Mouse (Mus musculus) heart, embryonic 10.5 days (tissue): ENCODE measurements at regions not wholly inside any gene's neighbourhood (a gene's known extent, or its start where the extent isn't known, plus 50 kb on each side); places are given as distances from the start of the nearest gene placed in this dataset.
"Not testable (repeated sequence)": the region's sequence is repeated elsewhere in the genome, so short reads cannot be mapped to it uniquely, and the experiment has no call there.

ENCODE experiments used
- DNase-seq: peaks from one replicate; pipeline ENCODE4 v3.0.0-alpha.2; 2017; ENCODE audit warnings: low spot score
- H3K27ac ChIP-seq: fragments of 300-500 bp; sonication (generic); 2 replicates; pipeline ENCODE4 v1.5.1; 2016; ENCODE audit warnings: mild to moderate bottlenecking
- H3K27me3 ChIP-seq: fragments of 300-500 bp; sonication (generic); 2 replicates; pipeline ENCODE4 v1.6.1; 2016; ENCODE audit warnings: mild to moderate bottlenecking; ENCODE audit not compliant: poor library complexity, insufficient read depth, severe bottlenecking
- H3K36me3 ChIP-seq: fragments of 300-500 bp; sonication (generic); 2 replicates; pipeline ENCODE4 v1.6.1; 2016; ENCODE audit warnings: mild to moderate bottlenecking, moderate library complexity
- H3K4me1 ChIP-seq: fragments of 300-500 bp; sonication (generic); 2 replicates; pipeline ENCODE4 v1.6.1; 2016; ENCODE audit warnings: mild to moderate bottlenecking
- H3K4me3 ChIP-seq: fragments of 300-500 bp; sonication (generic); 2 replicates; pipeline ENCODE4 v1.5.1; 2016; ENCODE audit warnings: mild to moderate bottlenecking, moderate library complexity
- H3K9me3 ChIP-seq: fragments of 300-500 bp; sonication (generic); 2 replicates; pipeline ENCODE4 v1.6.1; 2016; ENCODE audit warnings: mild to moderate bottlenecking, moderate library complexity
- WGBS: fragments of 180-500 bp; shearing (Covaris S2); methylation state at CpG from one replicate; pipeline ENCODE4 v1.1.7; 2016; 5-methylcytosine and 5-hydroxymethylcytosine counted together

GRCm38 (mm10) chr3:109224526-109224925 lies 101.6 kb downstream of the Slc25a24 start:
- no peak overlapping the region for H3K4me3 ChIP-seq
- 70% methylated on average over 3 of the region's 3 CpGs for WGBS
- no peaks in the 10 kb centered on the region for H3K27me3 ChIP-seq
- H3K4me1 ChIP-seq: no peaks in the 10 kb centered on the region
- H3K9me3 ChIP-seq: no peaks in the 10 kb centered on the region
- H3K36me3 ChIP-seq: no peaks in the 10 kb centered on the region
- DNase-seq: no peak
- no peak overlapping the region for H3K27ac ChIP-seq

GRCm38 (mm10) chr3:109234275-109234674 lies 106.2 kb upstream of the Vav3 start:
- H3K27me3 ChIP-seq: no peaks in the 10 kb centered on the region
- no peaks in the 10 kb centered on the region for H3K36me3 ChIP-seq
- H3K27ac ChIP-seq: no peak overlapping the region
- no peak overlapping the region for H3K4me3 ChIP-seq
- no peaks in the 10 kb centered on the region for H3K9me3 ChIP-seq
- 73% methylated on average over 4 of the region's 4 CpGs for WGBS
- no peak for DNase-seq
- H3K4me1 ChIP-seq: no peaks in the 10 kb centered on the region

DNA sequence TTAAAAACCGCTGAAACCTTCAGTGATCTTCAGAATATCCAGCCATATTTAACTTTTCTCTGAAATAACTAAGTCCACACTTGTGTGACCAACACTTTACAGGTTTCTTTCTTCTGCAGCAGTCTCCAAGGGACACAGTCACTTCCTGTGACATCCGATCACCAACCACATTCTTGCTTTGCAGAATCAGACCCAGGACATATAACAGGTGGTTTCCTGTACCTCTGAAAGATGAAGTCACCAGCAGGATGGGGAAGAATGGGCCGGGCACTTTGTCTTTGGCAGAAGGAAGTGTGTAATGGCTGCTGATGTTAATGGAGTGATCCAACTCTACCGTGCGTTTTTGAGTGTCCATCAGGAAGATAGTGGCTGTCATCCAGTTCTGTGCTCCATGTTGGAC lies 103.5 kb upstream of the Vav3 start:
- H3K9me3 ChIP-seq: no peaks in the 10 kb centered on the region
- no peak overlapping the region for H3K27ac ChIP-seq
- 76% methylated on average over 5 of the region's 5 CpGs for WGBS
- H3K4me3 ChIP-seq: no peak overlapping the region
- H3K36me3 ChIP-seq: no peaks in the 10 kb centered on the region
- H3K4me1 ChIP-seq: no peaks in the 10 kb centered on the region
- no peaks in the 10 kb centered on the region for H3K27me3 ChIP-seq
- DNase-seq: no peak

- Histone ChIP-seq H3K4me3 (no peak overlapping the region), H3K4me1 (no peaks in the 10 kb centered on the region), H3K9me3 (0 out of 2 replicates have a peak, but pooled peaks cover 3% of the 10 kb centered on the region), H3K27me3 (no peaks in the 10 kb centered on the region), H3K36me3 (no peaks in the 10 kb centered on the region), H3K27ac (no peak overlapping the region)
- WGBS: 84% methylated on average over 1 of the region's 1 CpGs
- no peak for DNase-seq
Observed at GRCm38 (mm10) chr3:109243491-109243890, 97.0 kb upstream of the Vav3 start.

GRCm38 (mm10) chr3:109248801-109249200 lies 91.7 kb upstream of the Vav3 start:
- no peaks in the 10 kb centered on the region for H3K36me3 ChIP-seq
- 0 out of 2 replicates have a peak, but pooled peaks cover 4% of the 10 kb centered on the region for H3K27me3 ChIP-seq
- no peak overlapping the region for H3K4me3 ChIP-seq
- WGBS: 26% methylated on average over 1 of the region's 1 CpGs
- 0 out of 2 replicates have a peak, but pooled peaks cover 3% of the 10 kb centered on the region for H3K9me3 ChIP-seq
- peaks cover 18% of the 10 kb centered on the region for H3K4me1 ChIP-seq
- H3K27ac ChIP-seq: no peak overlapping the region
- no peak for DNase-seq

- Histone ChIP-seq H3K4me3 (no peak overlapping the region), H3K9me3 (0 out of 2 replicates have a peak, but pooled peaks cover 3% of the 10 kb centered on the region), H3K27ac (no peak overlapping the region), H3K4me1 (peaks cover 22% of the 10 kb centered on the region), H3K36me3 (no peaks in the 10 kb centered on the region), H3K27me3 (0 out of 2 replicates have a peak, but pooled peaks cover 4% of the 10 kb centered on the region)
- no peak for DNase-seq
- WGBS: 81% methylated on average over 1 of the region's 1 CpGs
Observed at GRCm38 (mm10) chr3:109249359-109249758, 91.1 kb upstream of the Vav3 start.

- Histone ChIP-seq H3K27ac (no peak overlapping the region), H3K4me1 (peaks cover 28% of the 10 kb centered on the region), H3K27me3 (0 out of 2 replicates have a peak, but pooled peaks cover 4% of the 10 kb centered on the region), H3K36me3 (no peaks in the 10 kb centered on the region), H3K4me3 (no peak overlapping the region), H3K9me3 (0 out of 2 replicates have a peak, but pooled peaks cover under 1% of the 10 kb centered on the region)
- WGBS: 81% methylated on average over 2 of the region's 2 CpGs
- no peak for DNase-seq
Observed at GRCm38 (mm10) chr3:109249989-109250388, 90.5 kb upstream of the Vav3 start.

DNA sequence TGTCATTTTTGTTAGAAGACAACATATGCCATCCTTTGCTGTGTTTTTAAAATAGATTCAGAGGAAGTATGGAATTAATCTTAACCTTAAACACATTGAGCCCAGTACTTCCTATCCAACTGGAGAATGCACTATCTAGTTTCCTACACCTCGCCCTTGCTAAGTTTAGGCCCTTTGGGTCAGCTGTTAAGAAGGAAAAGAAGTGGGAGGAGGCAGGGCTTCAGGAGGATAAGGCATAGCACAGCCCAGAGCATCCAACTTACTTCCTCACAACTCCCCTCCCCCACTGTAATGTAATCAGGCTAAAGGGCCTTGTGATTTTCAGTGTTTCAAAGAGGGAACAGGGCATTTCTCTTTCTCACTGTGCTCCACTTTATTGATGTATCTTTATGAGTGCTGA lies 88.7 kb upstream of the Vav3 start:
- peaks cover 46% of the 10 kb centered on the region for H3K4me1 ChIP-seq
- 0 out of 2 replicates have a peak overlapping the region, but pooled peaks have one; percentile 6 for H3K27ac ChIP-seq
- WGBS: 18% methylated on average over 1 of the region's 1 CpGs
- no peak overlapping the region for H3K4me3 ChIP-seq
- no peak for DNase-seq
- 0 out of 2 replicates have a peak, but pooled peaks cover 4% of the 10 kb centered on the region for H3K27me3 ChIP-seq
- H3K9me3 ChIP-seq: no peaks in the 10 kb centered on the region
- H3K36me3 ChIP-seq: no peaks in the 10 kb centered on the region

- H3K36me3 ChIP-seq: no peaks in the 10 kb centered on the region
- no peak overlapping the region for H3K27ac ChIP-seq
- DNase-seq: no peak
- no peaks in the 10 kb centered on the region for H3K9me3 ChIP-seq
- H3K27me3 ChIP-seq: peaks cover 4% of the 10 kb centered on the region; the same call in 1 of the 2 replicates
- WGBS: 74% methylated on average over 9 of the region's 9 CpGs
- H3K4me3 ChIP-seq: no peak overlapping the region
- peaks cover 51% of the 10 kb centered on the region for H3K4me1 ChIP-seq
Observed at GRCm38 (mm10) chr3:109254001-109254630, 86.3 kb upstream of the Vav3 start.

DNA sequence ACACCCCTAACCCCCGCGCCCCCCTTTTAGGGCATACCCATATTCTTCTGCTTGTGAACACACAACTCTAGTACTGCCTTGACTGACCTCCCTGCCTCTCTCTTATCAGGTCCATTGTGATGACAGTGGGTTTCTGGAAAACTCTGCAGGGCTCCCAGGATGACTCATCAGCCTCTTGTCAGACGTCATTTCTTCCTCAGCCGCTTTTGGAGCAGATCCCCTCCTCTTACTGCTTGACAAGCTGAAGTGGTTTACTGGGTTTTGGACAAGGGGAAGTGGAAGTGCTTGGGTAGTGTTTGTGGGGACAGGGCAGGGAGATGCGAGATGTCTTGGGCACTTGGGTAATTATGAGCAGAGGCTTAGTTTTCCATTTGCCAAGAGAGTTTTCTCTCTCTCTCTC lies 85.5 kb upstream of the Vav3 start:
- DNase-seq: peak; percentile 88
- no peaks in the 10 kb centered on the region for H3K36me3 ChIP-seq
- H3K4me1 ChIP-seq: peaks cover 51% of the 10 kb centered on the region
- 32% methylated on average over 5 of the region's 5 CpGs for whole genome bisulfite sequencing
- peak overlapping the region; percentile 42; the same call in 1 of the 2 replicates for H3K27ac ChIP-seq
- peaks cover 3% of the 10 kb centered on the region; the same call in 1 of the 2 replicates for H3K27me3 ChIP-seq
- no peaks in the 10 kb centered on the region for H3K9me3 ChIP-seq
- no peak overlapping the region for H3K4me3 ChIP-seq

DNA sequence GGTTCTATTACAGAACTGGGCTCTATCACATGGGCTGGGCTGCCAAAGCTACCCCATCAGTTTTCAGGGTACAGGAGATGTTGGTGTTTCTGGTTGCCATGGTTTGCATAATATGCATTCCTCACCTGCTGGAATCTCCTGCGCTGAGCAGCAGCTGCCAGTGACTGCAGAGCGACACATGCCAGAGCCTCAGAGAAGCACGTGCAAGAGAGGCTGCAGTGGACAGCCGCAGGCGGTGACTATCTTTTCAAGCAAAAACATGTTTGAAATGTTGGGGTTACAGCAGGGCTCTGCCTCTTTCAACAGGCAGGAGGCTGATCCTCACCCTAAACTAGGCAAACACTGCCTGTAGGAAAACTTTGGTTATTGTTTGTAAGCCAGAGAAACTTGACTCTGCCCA lies 83.7 kb upstream of the Vav3 start:
- no peak for DNase-seq
- no peak overlapping the region for H3K4me3 ChIP-seq
- H3K27ac ChIP-seq: peak overlapping the region; percentile 16; the same call in 1 of the 2 replicates
- WGBS: 28% methylated on average over 5 of the region's 5 CpGs
- H3K27me3 ChIP-seq: no peaks in the 10 kb centered on the region; the same call in 1 of the 2 replicates
- H3K36me3 ChIP-seq: no peaks in the 10 kb centered on the region
- peaks cover 44% of the 10 kb centered on the region for H3K4me1 ChIP-seq
- H3K9me3 ChIP-seq: no peaks in the 10 kb centered on the region

- H3K4me1 ChIP-seq: not testable (repeated sequence)
- 65% methylated on average over 8 of the region's 8 CpGs for WGBS
Observed at GRCm38 (mm10) chr3:109266947-109267346, 73.5 kb upstream of the Vav3 start.

GRCm38 (mm10) chr3:109270783-109271182 lies 69.7 kb upstream of the Vav3 start:
- Histone ChIP-seq H3K27me3 (no peaks in the 10 kb centered on the region), H3K4me3 (no peak overlapping the region), H3K36me3 (no peaks in the 10 kb centered on the region), H3K9me3 (no peaks in the 10 kb centered on the region), H3K27ac (no peak overlapping the region), H3K4me1 (no peaks in the 10 kb centered on the region)
- WGBS: 23% methylated on average over 1 of the region's 1 CpGs
- no peak for DNase-seq

More at GRCm38 (mm10) chr3:109266947-109267346, 73.5 kb upstream of the Vav3 start:
- H3K36me3 ChIP-seq, H3K9me3 ChIP-seq, H3K4me3 ChIP-seq, DNase-seq, H3K27ac ChIP-seq, H3K27me3 ChIP-seq: not testable (repeated sequence)
